Mouse (Mus musculus): ENCODE results near the gene Ltk.
A peak's percentile ranks its signal among the peaks of the same experiment; 100 is the strongest.
"Not testable (repeated sequence)": the region's sequence is repeated elsewhere in the genome, so short reads cannot be mapped to it uniquely, and the experiment has no call there.

Gene Ltk

GRCm38 (mm10) chr2:119758101-119758843 is 2.0 kb downstream of the Ltk start:
- DNase-seq (ENCODE audit: low spot score), result no peak

- DNase-seq (ENCODE audit: low spot score), result no peak
Measured at GRCm38 (mm10) chr2:119757601-119758100, 2.6 kb downstream of the Ltk start.

- DNase-seq (ENCODE audit: low spot score), result no peak
Measured at GRCm38 (mm10) chr2:119749260-119749659, 11.0 kb downstream of the Ltk start.

- DNase-seq (ENCODE audit: low spot score), result peak; percentile 64
Measured at GRCm38 (mm10) chr2:119747554-119747953, 12.7 kb downstream of the Ltk start.

- no peak for DNase-seq (ENCODE audit: low spot score)
Measured at GRCm38 (mm10) chr2:119745281-119745680, 14.9 kb downstream of the Ltk start.

- no peak for DNase-seq (ENCODE audit: low spot score)
Measured at GRCm38 (mm10) chr2:119744163-119745111, 15.8 kb downstream of the Ltk start.

- no peak for DNase-seq (ENCODE audit: low spot score)
Measured at GRCm38 (mm10) chr2:119743808-119744162, 16.4 kb downstream of the Ltk start.

GRCm38 (mm10) chr2:119743176-119743807 is 16.9 kb downstream of the Ltk start:
- DNase-seq (ENCODE audit: low spot score), result no peak

- DNase-seq (ENCODE audit: low spot score), result no peak
Measured at GRCm38 (mm10) chr2:119742461-119743175, 17.6 kb downstream of the Ltk start.

- no peak for DNase-seq (ENCODE audit: low spot score)
Measured at GRCm38 (mm10) chr2:119741581-119742411, 18.4 kb downstream of the Ltk start, which contains the start of gene Itpka. Gene Itpka, plus strand, starts transcription at chr2:119742337.

GRCm38 (mm10) chr2:119740567-119740966 is 19.7 kb downstream of the Ltk start:
- DNase-seq (ENCODE audit: low spot score), result no peak

- DNase-seq (ENCODE audit: low spot score), result no peak
Measured at GRCm38 (mm10) chr2:119737124-119737523, 23.1 kb downstream of the Ltk start.

GRCm38 (mm10) chr2:119730735-119731134 is 29.5 kb downstream of the Ltk start:
- no peak for DNase-seq (ENCODE audit: low spot score)

GRCm38 (mm10) chr2:119727762-119728416 is 32.3 kb downstream of the Ltk start:
- no peak for DNase-seq (ENCODE audit: low spot score)

GRCm38 (mm10) chr2:119721070-119721469 is 39.2 kb downstream of the Ltk start:
- no peak for DNase-seq (ENCODE audit: low spot score)

GRCm38 (mm10) chr2:119715868-119716267 is 44.4 kb downstream of the Ltk start:
- DNase-seq (ENCODE audit: low spot score), result not testable (repeated sequence)

- DNase-seq (ENCODE audit: low spot score), result no peak
Measured at GRCm38 (mm10) chr2:119710011-119710410, 50.2 kb downstream of the Ltk start.

- DNase-seq (ENCODE audit: low spot score), result no peak
Measured at GRCm38 (mm10) chr2:119707676-119708075, 52.6 kb downstream of the Ltk start.

- DNase-seq (ENCODE audit: low spot score), result no peak
Measured at GRCm38 (mm10) chr2:119703171-119703570, 57.1 kb downstream of the Ltk start.

Data from left cerebral cortex, adult 11 months (tissue).